Mouse (Mus musculus): ENCODE results near the gene Shank3.

- no peak for TF ChIP-seq CTCF (IDR thresholded peaks at IDR 0.05; ENCODE audit: borderline replicate concordance, control insufficient read depth, extremely low read depth, insufficient read depth, low read length, poor library complexity)
- no peak for TF ChIP-seq POLR2A (IDR thresholded peaks at IDR 0.05; ENCODE audit: control insufficient read depth, extremely low read depth, insufficient read depth, low read length, poor library complexity)
Observed at GRCm38 (mm10) chr15:89607480-89607879, 108.1 kb downstream of the Shank3 start.
